Mouse (Mus musculus) Patski (cell line): ENCODE data around the gene Nkain1. TPM values are rescaled to one million over a fixed set of nuclear protein-coding genes. Genes with fewer than 3 reads are reported as not detected.

Experiments
- ATAC-seq: fragments of 100-300 bp; one replicate; pipeline ENCODE4 v1.8.0; 2021
- CTCF ChIA-PET: fragments of 350-600 bp; sonication (Branson Sonifier 250); formaldehyde crosslinking; loops from one replicate; lab custom pipeline; 2022; ENCODE audit warnings: inconsistent platforms; lab: Charles Lee
- POLR2A ChIA-PET: fragments of 350-600 bp; sonication (Branson Sonifier 250); formaldehyde crosslinking; loops from one replicate; lab custom pipeline; 2022; ENCODE audit warnings: antibody characterized with exemption, inconsistent platforms; lab: Charles Lee
- DNase-seq: peaks from one replicate; pipeline ENCODE4 v3.0.0-alpha.2; 2011; ENCODE audit warnings: low read depth, low spot score
- H3K27me3 ChIP-seq: fragments of 371-371 bp; one replicate; pipeline ENCODE4 v1.5.1; 2021
- CTCF ChIP-seq: fragments of 100-300 bp; IDR thresholded peaks from one replicate; pipeline ENCODE4 v1.5.1; 2021
- in situ Hi-C: fragments of 300-500 bp; cut with MboI; formaldehyde crosslinking; loops from 3 replicates; pipeline ENCODE4 v1.11.1; 2018; ENCODE audit warnings: low pct_unique_long_range_greater_than_20kb, mixed read lengths
- polyA plus RNA-seq: library from polyadenylated mRNA; unstranded; gene quantifications from one replicate; pipeline ENCODE4 v1.2.3, GENCODE M21; 2021

Nkain1 gene
- polyA plus RNA-seq, 1 experiment from 2014 or later, result 8.1 TPM

DNA sequence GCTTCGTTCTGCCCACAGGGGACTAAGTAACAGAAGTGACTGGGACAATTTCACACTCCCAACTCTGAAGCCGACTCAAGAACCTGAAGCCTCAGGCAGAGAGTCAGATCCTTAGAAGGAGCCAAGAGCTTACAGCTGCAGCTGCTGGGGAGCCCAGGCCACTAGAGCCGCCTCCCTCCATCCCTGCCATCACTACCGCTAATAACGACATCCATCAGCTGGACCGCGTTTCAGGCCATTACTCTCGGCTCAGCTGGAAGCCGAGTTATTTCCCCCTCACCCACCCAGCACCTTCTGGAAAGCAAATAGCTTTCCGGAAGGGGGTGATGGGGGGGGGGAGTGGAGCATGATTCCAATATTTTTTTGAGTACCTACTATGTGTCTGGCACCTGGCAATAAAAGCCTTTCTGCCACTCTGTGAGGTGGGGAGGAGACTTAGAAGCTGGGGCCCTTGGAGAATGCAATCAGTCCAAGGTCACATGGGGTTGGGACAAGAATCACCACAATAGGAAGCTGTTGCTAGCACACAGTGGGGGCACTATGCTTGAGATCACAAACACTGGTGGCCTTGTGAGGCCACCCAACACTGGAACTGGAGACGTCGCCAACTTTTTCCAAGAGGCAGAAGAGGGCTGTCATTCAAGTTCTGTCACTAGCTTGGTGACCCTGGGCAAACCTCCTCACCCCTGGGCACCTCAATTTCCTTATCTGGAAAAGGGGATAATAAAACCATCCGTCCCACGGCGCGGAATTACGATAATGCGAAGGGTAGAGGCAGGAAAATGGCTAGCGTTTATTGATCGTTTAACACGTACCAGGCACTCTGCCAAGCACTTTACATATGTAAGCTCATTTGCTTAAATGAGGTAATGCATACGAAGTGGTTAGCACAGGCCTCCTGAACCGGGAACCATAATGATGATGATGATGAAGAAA, 5.7 kb downstream of the Nkain1 start:
- no peak for TF ChIP-seq CTCF
- CTCF ChIA-PET, result interaction anchor here (1.7 kb wide), 1 partner anchor 11 kb away, joined by 4 read pairs; no protein-coding TSS in a partner anchor
- POLR2A ChIA-PET, result no interaction called here

DNA sequence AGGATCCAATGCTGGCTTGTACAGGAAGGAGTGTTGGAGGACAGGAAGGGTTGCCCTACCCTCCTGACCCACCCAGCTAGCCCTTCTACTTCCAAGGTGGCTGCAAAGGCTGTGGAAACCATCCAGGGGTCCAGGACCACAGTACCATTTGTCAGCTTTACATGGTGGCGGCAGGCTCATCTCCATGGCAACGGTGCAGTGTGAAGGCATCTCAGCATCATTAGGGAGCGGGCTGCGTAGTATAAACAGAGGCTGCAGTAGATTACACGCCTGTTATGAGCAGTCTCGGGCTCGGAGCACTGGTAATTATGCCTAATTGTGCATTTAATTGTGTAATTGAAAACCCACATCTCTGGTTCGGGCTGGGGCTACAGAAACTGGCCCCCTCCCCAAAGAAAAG, 10.2 kb downstream of the Nkain1 start:
- ChIA-PET POLR2A (no interaction called here), CTCF (interaction anchor here (0.9 kb wide), 1 partner anchor 11 kb away, joined by 3 read pairs; the partner anchor contains the start of gene Nkain1)
- DNase-seq, result no peak
- in situ Hi-C loops, result no loop called here
- no peaks in the 10 kb centered on the region for H3K27me3 ChIP-seq
- no peak for ATAC-seq
- TF ChIP-seq CTCF, result no peak

More for the DNA sequence above, 5.7 kb downstream of the Nkain1 start:
- ATAC-seq, result no peak
- in situ Hi-C loops, result no loop called here
- H3K27me3 ChIP-seq, result no peaks in the 10 kb centered on the region
- DNase-seq, result no peak

- DNase-seq (no peak), ATAC-seq (no peak)
- H3K27me3 ChIP-seq, result no peaks in the 10 kb centered on the region
- POLR2A ChIA-PET, result no interaction called here
- CTCF ChIA-PET, result no interaction called here
- no peak for TF ChIP-seq CTCF
- in situ Hi-C loops, result no loop called here
Measured at GRCm38 (mm10) chr4:130563260-130563756, 10.7 kb downstream of the Nkain1 start.

DNA sequence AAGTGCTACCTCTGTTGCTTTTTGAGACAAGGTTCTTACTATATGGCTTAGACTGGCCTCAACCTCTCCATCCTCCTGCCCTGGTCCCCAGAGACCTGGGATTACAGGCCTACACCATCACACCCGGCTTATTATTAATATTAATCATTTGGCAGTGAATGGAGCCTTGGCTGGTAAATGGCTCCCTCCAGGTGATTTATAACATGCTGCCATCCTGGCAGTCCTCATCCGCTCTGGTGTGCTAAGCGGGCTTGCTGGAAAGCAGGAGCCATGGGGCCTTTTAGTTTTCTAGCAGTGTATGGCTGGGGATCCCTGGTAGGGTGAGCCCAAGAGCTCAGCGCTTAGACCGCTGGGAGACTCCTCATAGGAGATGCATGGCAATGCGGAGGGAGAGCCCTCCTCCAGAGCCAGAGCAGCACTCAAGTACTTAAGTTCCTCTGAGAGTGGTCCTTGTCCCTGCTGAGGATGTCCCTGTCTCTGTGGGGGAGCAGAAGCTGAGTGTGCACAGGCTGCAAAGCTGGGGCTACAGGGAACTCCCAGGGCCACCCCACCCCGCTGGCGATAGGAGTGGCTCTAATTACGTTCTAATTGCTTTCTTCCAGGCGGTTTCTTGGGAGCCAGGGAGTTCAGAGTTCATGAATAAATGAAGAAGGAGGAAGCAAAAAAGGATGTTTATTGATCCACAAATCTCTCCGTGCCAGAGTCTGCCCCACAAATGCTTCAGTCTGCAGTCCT, 13.2 kb downstream of the Nkain1 start:
- no peak for DNase-seq
- no peak for TF ChIP-seq CTCF
- CTCF ChIA-PET, result no interaction called here
- in situ Hi-C loops, result no loop called here
- POLR2A ChIA-PET, result no interaction called here
- no peak for ATAC-seq
- H3K27me3 ChIP-seq, result no peaks in the 10 kb centered on the region

GRCm38 (mm10) chr4:130559220-130559619, 14.8 kb downstream of the Nkain1 start:
- in situ Hi-C loops, result no loop called here
- CTCF ChIA-PET, result no interaction called here
- TF ChIP-seq CTCF, result no peak
- ATAC-seq, result no peak
- POLR2A ChIA-PET, result no interaction called here
- DNase-seq, result no peak
- no peaks in the 10 kb centered on the region for H3K27me3 ChIP-seq

GRCm38 (mm10) chr4:130557852-130558251, 16.1 kb downstream of the Nkain1 start:
- CTCF ChIA-PET, result interaction anchor here (1.1 to 1.5 kb wide), 2 partner anchors 11 to 185 kb away, joined by 4 read pairs; no protein-coding TSS in a partner anchor

GRCm38 (mm10) chr4:130556992-130557391, 17.0 kb downstream of the Nkain1 start:
- no peak for TF ChIP-seq CTCF
- ATAC-seq, result no peak
- no peaks in the 10 kb centered on the region for H3K27me3 ChIP-seq
- POLR2A ChIA-PET, result no interaction called here
- in situ Hi-C loops, result no loop called here
- DNase-seq, result no peak
- CTCF ChIA-PET, result interaction anchor here (0.9 to 1.5 kb wide), 2 partner anchors 12 to 23 kb away, joined by 3 to 4 read pairs; no protein-coding TSS in a partner anchor

More at GRCm38 (mm10) chr4:130557852-130558251, 16.1 kb downstream of the Nkain1 start:
- DNase-seq (peak; percentile 56), ATAC-seq (peak; percentile 35)
- POLR2A ChIA-PET, result no interaction called here
- no peaks in the 10 kb centered on the region for H3K27me3 ChIP-seq
- in situ Hi-C loops, result no loop called here
- TF ChIP-seq CTCF, result no peak

- DNase-seq, result no peak
- POLR2A ChIA-PET, result interaction anchor here (0.6 kb wide), 1 partner anchor 267 kb away, joined by 3 read pairs; no protein-coding TSS in a partner anchor
- ATAC-seq, result no peak
- H3K27me3 ChIP-seq, result no peaks in the 10 kb centered on the region
- CTCF ChIA-PET, result interaction anchor here (0.9 to 1.2 kb wide), 2 partner anchors 22 to 179 kb away, joined by 3 read pairs; no protein-coding TSS in a partner anchor
- no peak for TF ChIP-seq CTCF
- in situ Hi-C loops, result no loop called here
Measured at GRCm38 (mm10) chr4:130556224-130556623, 17.7 kb downstream of the Nkain1 start.

- no peak for TF ChIP-seq CTCF
- CTCF ChIA-PET, result no interaction called here
- ATAC-seq (no peak), DNase-seq (no peak)
- no peaks in the 10 kb centered on the region for H3K27me3 ChIP-seq
- POLR2A ChIA-PET, result no interaction called here
- in situ Hi-C loops, result no loop called here
Measured at GRCm38 (mm10) chr4:130553121-130553448, 20.9 kb downstream of the Nkain1 start.

- H3K27me3 ChIP-seq, result no peaks in the 10 kb centered on the region
- DNase-seq (no peak), ATAC-seq (no peak)
- ChIA-PET CTCF (no interaction called here), POLR2A (no interaction called here)
- in situ Hi-C loops, result no loop called here
- no peak for TF ChIP-seq CTCF
Measured at GRCm38 (mm10) chr4:130552312-130553120, 21.5 kb downstream of the Nkain1 start.
